Mouse (Mus musculus): ENCODE measurements around the gene Pou1f1. TPM values are rescaled to one million over a fixed set of nuclear protein-coding genes. Genes with fewer than 3 reads are reported as not detected.

Gene Pou1f1
- total and polyA plus RNA-seq, 3 experiments = not detected

DNA sequence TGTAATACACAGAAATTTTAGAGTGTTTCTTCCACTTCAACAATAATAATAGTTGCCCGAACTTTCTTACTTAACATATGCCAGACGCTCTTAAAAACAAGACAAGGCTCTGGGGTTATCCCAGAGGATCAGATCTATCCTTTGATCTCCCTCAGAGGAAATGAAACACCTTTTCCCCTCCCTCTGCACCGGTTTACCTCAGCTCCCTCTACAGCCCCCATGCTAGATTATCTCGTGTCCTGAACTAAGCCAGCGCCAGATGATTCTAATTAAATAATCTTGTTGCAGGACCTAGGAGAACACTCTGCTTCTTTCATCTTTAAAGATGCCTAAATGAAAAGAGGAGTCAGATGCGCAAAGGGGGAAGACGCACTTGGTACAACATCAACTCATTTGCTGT is 6.1 kb upstream of the Pou1f1 start:
- Histone ChIP-seq H3K4me3 (ENCODE audit: control insufficient read depth in 1 of 2, insufficient read depth in 1 of 2, low read depth in 2 of 2, low read length in 2 of 2) (no peak overlapping the region), H3K9ac (ENCODE audit: control insufficient read depth, low read depth, low read length, poor library complexity, severe bottlenecking) (no peak overlapping the region), H3K27me3 (ENCODE audit: control insufficient read depth in 1 of 2, insufficient read depth in 2 of 2, low read length in 2 of 2) (no peaks in the 10 kb centered on the region; a peak in 2 of 4 replicates), H3K36me3 (ENCODE audit: control insufficient read depth in 1 of 2, insufficient read depth in 2 of 2, low read length in 2 of 2) (no peaks in the 10 kb centered on the region), H3K27ac (ENCODE audit: control insufficient read depth, low read depth, low read length) (no peak overlapping the region), H3K79me2 (ENCODE audit: control insufficient read depth, insufficient read depth, low read length, poor library complexity) (no peaks in the 10 kb centered on the region), H3K9me3 (replicated peaks; ENCODE audit: insufficient read depth, low read length) (no peaks in the 10 kb centered on the region), H3K4me1 (ENCODE audit: control insufficient read depth in 1 of 2, insufficient read depth in 2 of 2, low read length in 2 of 2) (no peaks in the 10 kb centered on the region)
- no peak for DNase-seq (ENCODE audit: low read depth, low spot score)
- no peak for TF ChIP-seq RCOR1 (IDR thresholded peaks at IDR 0.05; ENCODE audit: low read depth, low read length)
- no peak for TF ChIP-seq USF1 (IDR thresholded peaks at IDR 0.05; ENCODE audit: low read depth, low read length)
- TF ChIP-seq NRF1 (IDR thresholded peaks at IDR 0.05; ENCODE audit: insufficient read depth, low read depth, low read length, poor library complexity, severe bottlenecking) = no peak
- no peak for TF ChIP-seq E2F4 (IDR thresholded peaks at IDR 0.05; ENCODE audit: borderline replicate concordance, low read depth, low read length)
- TF ChIP-seq CHD1 (IDR thresholded peaks at IDR 0.05; ENCODE audit: low read depth, low read length) = no peak
- no peak for TF ChIP-seq ZKSCAN1 (IDR thresholded peaks at IDR 0.05; ENCODE audit: low read depth, low read length)
- TF ChIP-seq MXI1 (IDR thresholded peaks at IDR 0.05; ENCODE audit: low read depth, low read length) = no peak
- TF ChIP-seq MYB (IDR thresholded peaks at IDR 0.05; ENCODE audit: low read depth, low read length) = no peak
- no peak for TF ChIP-seq MAX (IDR thresholded peaks at IDR 0.05; ENCODE audit: low read length)
- TF ChIP-seq UBTF (IDR thresholded peaks at IDR 0.05; ENCODE audit: borderline replicate concordance, insufficient read depth, low read depth, low read length) = no peak
- TF ChIP-seq SMC3 (IDR thresholded peaks at IDR 0.05; ENCODE audit: low read depth, low read length) = no peak
- TF ChIP-seq ELF1 (IDR thresholded peaks at IDR 0.05; ENCODE audit: low read depth, low read length) = no peak
- TF ChIP-seq JUND (IDR thresholded peaks at IDR 0.05; ENCODE audit: low read depth, low read length) = no peak
- no peak for TF ChIP-seq ZNF384 (IDR thresholded peaks at IDR 0.05; ENCODE audit: low read depth, low read length)
- no peak for TF ChIP-seq EP300 (IDR thresholded peaks at IDR 0.05; ENCODE audit: low read depth in 1 of 2, low read length in 2 of 2)
- no peak for TF ChIP-seq ETS1 (IDR thresholded peaks at IDR 0.05; ENCODE audit: low read depth, low read length)
- TF ChIP-seq SIN3A (IDR thresholded peaks at IDR 0.05; ENCODE audit: low read length) = no peak
- no peak for TF ChIP-seq GABPA (IDR thresholded peaks at IDR 0.05; ENCODE audit: low read depth, low read length)
- no peak for TF ChIP-seq CTCF (IDR thresholded peaks at IDR 0.05 in 2 of 3, conservative IDR thresholded peaks at IDR 0.05 in 1 of 3; ENCODE audit: control insufficient read depth in 1 of 3, insufficient read depth in 1 of 3, low read depth in 2 of 3, low read length in 3 of 3, poor library complexity in 1 of 3, severe bottlenecking in 1 of 3)

- no peaks in the 10 kb centered on the region for H3K9me3 ChIP-seq (replicated peaks; ENCODE audit: insufficient read depth, low read length)
- no peaks in the 10 kb centered on the region for H3K79me2 ChIP-seq (ENCODE audit: control insufficient read depth, insufficient read depth, low read length, poor library complexity)
- TF ChIP-seq USF1 (IDR thresholded peaks at IDR 0.05; ENCODE audit: low read depth, low read length) (no peak), MEF2A (IDR thresholded peaks at IDR 0.05; ENCODE audit: extremely low read depth, insufficient replicate concordance, low read depth, low read length, poor library complexity, severe bottlenecking) (no peak), TCF12 (IDR thresholded peaks at IDR 0.05; ENCODE audit: low read depth, low read length) (no peak), MYC (IDR thresholded peaks at IDR 0.05; ENCODE audit: low read depth, low read length) (no peak), CTCF (IDR thresholded peaks at IDR 0.05 in 2 of 3, conservative IDR thresholded peaks at IDR 0.05 in 1 of 3; ENCODE audit: control insufficient read depth in 1 of 3, insufficient read depth in 1 of 3, low read depth in 2 of 3, low read length in 3 of 3, poor library complexity in 1 of 3, severe bottlenecking in 1 of 3) (no peak), RCOR1 (IDR thresholded peaks at IDR 0.05; ENCODE audit: low read depth, low read length) (no peak), POLR2AphosphoS5 (IDR thresholded peaks at IDR 0.05; ENCODE audit: borderline replicate concordance, low read depth, low read length) (no peak), KAT2A (conservative IDR thresholded peaks at IDR 0.05; ENCODE audit: low read depth, low read length) (no peak), ETS1 (IDR thresholded peaks at IDR 0.05; ENCODE audit: low read depth, low read length) (no peak), E2F4 (IDR thresholded peaks at IDR 0.05; ENCODE audit: borderline replicate concordance, low read depth, low read length) (no peak)
- no peak overlapping the region for H3K9ac ChIP-seq (ENCODE audit: control insufficient read depth, low read depth, low read length, poor library complexity, severe bottlenecking)
- DNase-seq (ENCODE audit: low read depth, low spot score) = no peak
- H3K4me1 ChIP-seq (ENCODE audit: control insufficient read depth in 1 of 2, insufficient read depth in 2 of 2, low read length in 2 of 2) = no peaks in the 10 kb centered on the region
- no peak overlapping the region for H3K4me3 ChIP-seq (ENCODE audit: control insufficient read depth in 1 of 2, insufficient read depth in 1 of 2, low read depth in 2 of 2, low read length in 2 of 2)
- H3K27me3 ChIP-seq (ENCODE audit: control insufficient read depth in 1 of 2, insufficient read depth in 2 of 2, low read length in 2 of 2) = peaks cover 0 to 1% of the 10 kb centered on the region in 2 experiments; a peak in 2 of 4 replicates
- H3K27ac ChIP-seq (ENCODE audit: control insufficient read depth, low read depth, low read length) = no peak overlapping the region
- no peaks in the 10 kb centered on the region for H3K36me3 ChIP-seq (ENCODE audit: control insufficient read depth in 1 of 2, insufficient read depth in 2 of 2, low read length in 2 of 2)
These were observed 5.7 kb downstream of the Pou1f1 start for GRCm38 (mm10) chr16:65526004-65526403.
